In genomic region chr15:81568093-81568492, GRCm38 (mm10) we compare ENCODE assay signal across 21 mouse cellular contexts. TPM values are rescaled to one million over a fixed set of nuclear protein-coding genes. Genes with fewer than 3 reads are reported as not detected.
A peak's percentile ranks its signal among the peaks of the same experiment; 100 is the strongest.
DNase-seq lines count a peak whose midpoint lies in the region; ATAC-seq and TF ChIP-seq lines count a peak whose summit lies in the region.
"Had no signal": no experiment of that assay in that cellular context is flagged by ENCODE, and none has a peak within 500 bp of the region (broad histone marks: within the 10 kb centered on the region; RNA-seq: fewer than 3 reads in every experiment).

No protein-coding gene starts in this region.

- H3K79me2 ChIP-seq in CH12.LX (replicated peaks; ENCODE audit: control insufficient read depth, extremely low read depth, insufficient read depth, poor library complexity, severe bottlenecking): no peaks in the 10 kb centered on the region

- H3K36me3 ChIP-seq in spleen, adult 2 months (ENCODE audit: control insufficient read depth, insufficient read depth, low read length): no peaks in the 10 kb centered on the region
- H3K36me3 ChIP-seq in CH12.LX (replicated peaks in 1 of 2; ENCODE audit: control insufficient read depth in 1 of 2, insufficient read depth in 1 of 2, low read length in 1 of 2): no peaks in the 10 kb centered on the region
- H3K36me3 ChIP-seq in liver, embryonic 16.5 days (ENCODE audit: control insufficient read depth, insufficient read depth): no peaks in the 10 kb centered on the region
- H3K36me3 ChIP-seq in forebrain, embryonic 13.5 days (ENCODE audit: poor library complexity, severe bottlenecking): no peaks in the 10 kb centered on the region
- H3K36me3 ChIP-seq: embryonic facial prominence, embryonic 13.5 days; forebrain, embryonic 15.5 days; hindbrain, embryonic 12.5 days; midbrain, embryonic 10.5 days had no signal

- peaks cover 10% of the 10 kb centered on the region; the same call in 1 of the 2 replicates for H3K4me1 ChIP-seq in spleen, adult 2 months (ENCODE audit: control insufficient read depth, insufficient read depth, insufficient read length)
- H3K4me1 ChIP-seq in CH12.LX (ENCODE audit: control insufficient read depth in 1 of 2, insufficient read depth in 2 of 2): peaks cover 5 to 21% of the 10 kb centered on the region in 2 experiments
- peaks cover 23% of the 10 kb centered on the region for H3K4me1 ChIP-seq in bone marrow macrophage, adult 2 months (ENCODE audit: control insufficient read depth, insufficient read depth, low read length)
- H3K4me1 ChIP-seq in liver, embryonic 16.5 days (ENCODE audit: control insufficient read depth, low read depth, low read length): no peaks in the 10 kb centered on the region; the same call in 1 of the 2 replicates
- H3K4me1 ChIP-seq in forebrain, embryonic 13.5 days: no peaks in the 10 kb centered on the region
- H3K4me1 ChIP-seq: embryonic facial prominence, embryonic 13.5 days; forebrain, embryonic 15.5 days; hindbrain, embryonic 12.5 days had no signal

- peak overlapping the region; percentile 92 for H3K4me2 ChIP-seq in CH12.LX (ENCODE audit: insufficient read depth, low read depth, poor library complexity, severe bottlenecking)
- peak overlapping the region; percentile 13; the same call in 1 of the 2 replicates for H3K4me2 ChIP-seq in liver, embryonic 16.5 days (ENCODE audit: low read depth, low read length)
- no peak overlapping the region for H3K4me2 ChIP-seq in forebrain, embryonic 13.5 days
- H3K4me2 ChIP-seq: embryonic facial prominence, embryonic 13.5 days; forebrain, embryonic 15.5 days; heart, embryonic 11.5 days; hindbrain, embryonic 12.5 days had no signal

- no peak for TF ChIP-seq POLR2A in spleen, adult 2 months (IDR thresholded peaks at IDR 0.05; ENCODE audit: low read depth, low read length)
- TF ChIP-seq POLR2A in CH12.LX (IDR thresholded peaks at IDR 0.05; ENCODE audit: low read depth, low read length): no peak
- TF ChIP-seq POLR2A in bone marrow macrophage, adult 2 months (IDR thresholded peaks at IDR 0.05; ENCODE audit: borderline replicate concordance, low read depth, low read length): no peak

- dilution Hi-C loops in CH12.LX (cut with MboI; ENCODE audit: extremely low pct_ligation_motif_present, extremely low pct_unique_long_range_greater_than_20kb, low sequenced_read_pairs): no loop called here

- no peak for TF ChIP-seq RAD21 in CH12.LX (IDR thresholded peaks at IDR 0.05; ENCODE audit: low read depth, low read length)

- no peak for TF ChIP-seq CTCF in spleen, adult 2 months (IDR thresholded peaks at IDR 0.05; ENCODE audit: extremely low read depth, insufficient read depth, insufficient read length, insufficient replicate concordance)
- no peak for TF ChIP-seq CTCF in CH12.LX (conservative IDR thresholded peaks at IDR 0.05 in 1 of 2, IDR thresholded peaks at IDR 0.05 in 1 of 2; ENCODE audit: low read depth in 2 of 2, low read length in 2 of 2)
- TF ChIP-seq CTCF in bone marrow macrophage, adult 2 months (IDR thresholded peaks at IDR 0.05; ENCODE audit: low read depth, low read length): no peak

- in situ Hi-C loops in CH12.LX (cut with MboI; ENCODE audit: low pct_ligation_motif_present, low pct_unique_long_range_greater_than_20kb, low sequenced_read_pairs): loop anchor here (5.0 kb wide), 1 partner anchor 36 kb away; no protein-coding TSS in a partner anchor

- TF ChIP-seq EP300 in CH12.LX (IDR thresholded peaks at IDR 0.05; ENCODE audit: low read length): no peak

- no peak for ATAC-seq in liver, embryonic 16.5 days (ENCODE audit: low read depth)
- ATAC-seq in forebrain, embryonic 13.5 days: no peak
- ATAC-seq: forebrain, embryonic 15.5 days; Patski had no signal

- H3K27ac ChIP-seq in spleen, adult 2 months (ENCODE audit: insufficient read depth, low read length): peak overlapping the region; percentile 77
- peak overlapping the region; percentile 37; the same call in 1 of the 2 replicates for H3K27ac ChIP-seq in CH12.LX (ENCODE audit: insufficient read depth, low read depth)
- H3K27ac ChIP-seq in bone marrow macrophage, adult 2 months (ENCODE audit: insufficient read depth, low read depth, low read length): peak overlapping the region; percentile 98
- H3K27ac ChIP-seq in liver, embryonic 16.5 days (ENCODE audit: low read length): no peak overlapping the region
- no peak overlapping the region for H3K27ac ChIP-seq in forebrain, embryonic 13.5 days
- H3K27ac ChIP-seq: embryonic facial prominence, embryonic 13.5 days; forebrain, embryonic 15.5 days; hindbrain, embryonic 12.5 days; midbrain, embryonic 10.5 days had no signal

- peak overlapping the region; percentile 45 for H3K4me3 ChIP-seq in spleen, adult 2 months (ENCODE audit: extremely low read depth, insufficient read depth, insufficient read length)
- peak overlapping the region; percentile 4 to 32 (median 25) for H3K4me3 ChIP-seq in CH12.LX (replicated peaks in 1 of 3; ENCODE audit: low read depth in 2 of 3, low read length in 2 of 3, poor library complexity in 1 of 3)
- peak overlapping the region; percentile 59 for H3K4me3 ChIP-seq in bone marrow macrophage, adult 2 months (ENCODE audit: insufficient read depth, low read length)
- no peak overlapping the region for H3K4me3 ChIP-seq in liver, embryonic 16.5 days (ENCODE audit: low read depth, low read length)
- H3K4me3 ChIP-seq in forebrain, embryonic 13.5 days: no peak overlapping the region
- H3K4me3 ChIP-seq: embryonic facial prominence, embryonic 13.5 days; forebrain, embryonic 15.5 days; hindbrain, embryonic 12.5 days; midbrain, embryonic 10.5 days had no signal

- peak in 1 of 2 experiments; percentile 46 for DNase-seq in spleen, adult 2 months (ENCODE audit: low read depth in 1 of 2, low spot score in 2 of 2)
- no peak for DNase-seq in spleen, postnatal 14 days (ENCODE audit: low spot score in 2 of 2)
- DNase-seq in CH12.LX (ENCODE audit: extremely low read depth): peak; percentile 44
- no peak for DNase-seq in neural tube, embryonic 10.5 days (ENCODE audit: extremely low spot score, low spot score)
- no peak for DNase-seq in ovary, postnatal 14 days (ENCODE audit: low spot score)
- DNase-seq: adrenal gland, adult 8-10 months; cerebellum, adult 11-12 months; cerebellum, postnatal 14 days; gastrocnemius, postnatal 36 days; heart, postnatal 10 days; kidney, postnatal 14 days; lung, adult 2 months had no signal

- peak overlapping the region; percentile 60 for H3K9ac ChIP-seq in CH12.LX (ENCODE audit: insufficient read depth, low read depth)
- H3K9ac ChIP-seq in liver, embryonic 16.5 days (ENCODE audit: low read depth, low read length): no peak overlapping the region
- no peak overlapping the region for H3K9ac ChIP-seq in forebrain, embryonic 13.5 days
- H3K9ac ChIP-seq: embryonic facial prominence, embryonic 13.5 days; forebrain, embryonic 15.5 days; hindbrain, embryonic 12.5 days had no signal

- no peaks in the 10 kb centered on the region for H3K27me3 ChIP-seq in spleen, adult 2 months (ENCODE audit: control insufficient read depth, insufficient read depth, low read length)
- H3K27me3 ChIP-seq in CH12.LX (replicated peaks): no peaks in the 10 kb centered on the region
- H3K27me3 ChIP-seq in liver, embryonic 16.5 days (ENCODE audit: control insufficient read depth, insufficient read depth, low read depth, low read length): no peaks in the 10 kb centered on the region
- H3K27me3 ChIP-seq in forebrain, embryonic 13.5 days: no peaks in the 10 kb centered on the region
- H3K27me3 ChIP-seq: embryonic facial prominence, embryonic 13.5 days; forebrain, embryonic 15.5 days; hindbrain, embryonic 12.5 days; Patski had no signal

- WGBS in spleen, adult 2 months: 4% methylated on average over 2 of the region's 2 CpGs
- 15% methylated on average over 2 of the region's 2 CpGs for WGBS in liver, embryonic 16.5 days (ENCODE audit: insufficient replicate concordance)
- WGBS in forebrain, embryonic 13.5 days: 43% methylated on average over 2 of the region's 2 CpGs

- no peaks in the 10 kb centered on the region for H3K9me3 ChIP-seq in CH12.LX (replicated peaks; ENCODE audit: low read length)
- H3K9me3 ChIP-seq in liver, embryonic 16.5 days (replicated peaks; ENCODE audit: control insufficient read depth, low read length): no peaks in the 10 kb centered on the region
- H3K9me3 ChIP-seq in forebrain, embryonic 13.5 days (replicated peaks): no peaks in the 10 kb centered on the region
- H3K9me3 ChIP-seq: embryonic facial prominence, embryonic 13.5 days; forebrain, embryonic 15.5 days; hindbrain, embryonic 12.5 days; midbrain, embryonic 10.5 days had no signal

TF ChIP-seq in CH12.LX, 34 proteins besides CTCF, POLR2A, EP300 and RAD21:
- TF ChIP-seq CHD1 (IDR thresholded peaks at IDR 0.05; ENCODE audit: low read depth, low read length) (no peak), MAZ (IDR thresholded peaks at IDR 0.05; ENCODE audit: low read depth, low read length) (peak; percentile 71; the same call in 1 of the 2 replicates), ETS1 (conservative IDR thresholded peaks at IDR 0.05; ENCODE audit: low read depth, low read length) (no peak)

RNA-seq across cellular contexts. Expression of gene Ep300, which starts 17.1 kb away (rescaled TPM):
- polyA plus RNA-seq in spleen, adult 2 months (2012; rRNA removed): 37.6 and 39.3 TPM in 2 replicates
- total RNA-seq in CH12.LX (2012; rRNA removed) (16.4 and 17.4 TPM in 2 replicates), CH12.LX (2014; rRNA removed) (4.7 and 5.9 TPM in 2 replicates)
- 23.1 and 33.2 TPM in 2 replicates for polyA plus RNA-seq in CH12.LX (2012; ENCODE audit: insufficient read length, low read depth)
- 66.3 and 72.9 TPM in 2 replicates for polyA plus RNA-seq in bone marrow macrophage, adult 2 months (2012; ENCODE audit: insufficient read depth, insufficient read length, missing spikeins)
- 5.8 and 7.3 TPM in 2 replicates for polyA plus RNA-seq in liver, embryonic 16.5 days (2015; fragmentation: Nextera tagmentation; extraction: Ambion mirVana)
- polyA plus RNA-seq in forebrain, embryonic 13.5 days (2015; fragmentation: Nextera tagmentation; extraction: Ambion mirVana): 19.9 and 20.7 TPM in 2 replicates

Comparison
In these comparisons a context has a peak if more than half of its experiments do, and no peak if none do; other contexts are left out.
1. H3K27ac ChIP-seq: peak in spleen, adult 2 months (single experiment), CH12.LX (single experiment) and bone marrow macrophage, adult 2 months (single experiment); none in liver, embryonic 16.5 days (single experiment) and forebrain, embryonic 13.5 days (single experiment).
2. H3K4me3 ChIP-seq: peak in spleen, adult 2 months (single experiment), CH12.LX (3 of 3) and bone marrow macrophage, adult 2 months (single experiment); none in liver, embryonic 16.5 days (single experiment) and forebrain, embryonic 13.5 days (single experiment).